In genomic region chr3:62410491-62410890, GRCm38 (mm10) we compare ENCODE assay signal across 30 mouse cellular contexts.
DNase-seq lines count a peak whose midpoint lies in the region; ATAC-seq and TF ChIP-seq lines count a peak whose summit lies in the region.
"Had no signal": no experiment of that assay in that cellular context is flagged by ENCODE, and none has a peak within 500 bp of the region (broad histone marks: within the 10 kb centered on the region; RNA-seq: fewer than 3 reads in every experiment).

No protein-coding gene starts in this region.

- H3K9me3 ChIP-seq in forebrain, embryonic 11.5 days (ENCODE audit: control insufficient read depth, low read length), result no peaks in the 10 kb centered on the region; the same call in 1 of the 2 replicates
- no peaks in the 10 kb centered on the region for H3K9me3 ChIP-seq in forebrain, postnatal 0 days (ENCODE audit: low read length)
- no peaks in the 10 kb centered on the region for H3K9me3 ChIP-seq in hindbrain, embryonic 14.5 days (ENCODE audit: control insufficient read depth, low read length)
- no peaks in the 10 kb centered on the region for H3K9me3 ChIP-seq in hindbrain, embryonic 10.5 days
- H3K9me3 ChIP-seq in neural tube, embryonic 11.5 days (ENCODE audit: control insufficient read depth, low read length), result no peaks in the 10 kb centered on the region
- H3K9me3 ChIP-seq: embryonic facial prominence, embryonic 12.5 days; heart, embryonic 12.5 days; neural tube, embryonic 13.5 days had no signal

- no peak overlapping the region for H3K4me2 ChIP-seq in forebrain, embryonic 11.5 days (ENCODE audit: low read depth, low read length, severe bottlenecking)
- H3K4me2 ChIP-seq in forebrain, postnatal 0 days (ENCODE audit: low read depth), result no peak overlapping the region
- no peak overlapping the region for H3K4me2 ChIP-seq in hindbrain, embryonic 14.5 days (replicated peaks)
- H3K4me2 ChIP-seq in neural tube, embryonic 11.5 days (ENCODE audit: low read depth), result no peak overlapping the region
- H3K4me2 ChIP-seq: embryonic facial prominence, embryonic 12.5 days; heart, embryonic 12.5 days; neural tube, embryonic 13.5 days had no signal

- no peaks in the 10 kb centered on the region for H3K27me3 ChIP-seq in forebrain, embryonic 11.5 days (ENCODE audit: control insufficient read depth, insufficient read depth, low read length)
- H3K27me3 ChIP-seq in forebrain, postnatal 0 days (ENCODE audit: insufficient read depth, low read length), result no peaks in the 10 kb centered on the region
- H3K27me3 ChIP-seq in hindbrain, embryonic 14.5 days (ENCODE audit: control insufficient read depth, insufficient read depth, low read length), result no peaks in the 10 kb centered on the region
- H3K27me3 ChIP-seq in hindbrain, embryonic 10.5 days (ENCODE audit: insufficient read depth, poor library complexity, severe bottlenecking), result no peaks in the 10 kb centered on the region
- H3K27me3 ChIP-seq in neural tube, embryonic 11.5 days (ENCODE audit: control insufficient read depth, insufficient read depth, low read length), result no peaks in the 10 kb centered on the region
- H3K27me3 ChIP-seq: CH12.LX; embryonic facial prominence, embryonic 12.5 days; heart, embryonic 12.5 days; neural tube, embryonic 13.5 days had no signal

- H3K36me3 ChIP-seq in forebrain, embryonic 11.5 days (ENCODE audit: control insufficient read depth, insufficient read depth, low read length), result no peaks in the 10 kb centered on the region
- H3K36me3 ChIP-seq in forebrain, postnatal 0 days (ENCODE audit: insufficient read depth), result no peaks in the 10 kb centered on the region
- no peaks in the 10 kb centered on the region for H3K36me3 ChIP-seq in hindbrain, embryonic 14.5 days (replicated peaks; ENCODE audit: control insufficient read depth, insufficient read depth)
- no peaks in the 10 kb centered on the region for H3K36me3 ChIP-seq in hindbrain, embryonic 10.5 days
- H3K36me3 ChIP-seq in neural tube, embryonic 11.5 days (ENCODE audit: control insufficient read depth, insufficient read depth, low read length), result no peaks in the 10 kb centered on the region
- H3K36me3 ChIP-seq: embryonic facial prominence, embryonic 12.5 days; heart, embryonic 12.5 days; neural tube, embryonic 13.5 days had no signal

- no peaks in the 10 kb centered on the region for H3K4me1 ChIP-seq in forebrain, embryonic 11.5 days (replicated peaks; ENCODE audit: control insufficient read depth, insufficient read depth, low read length)
- H3K4me1 ChIP-seq in forebrain, postnatal 0 days (ENCODE audit: insufficient read depth), result peaks cover 5% of the 10 kb centered on the region; the same call in 1 of the 2 replicates
- H3K4me1 ChIP-seq in hindbrain, embryonic 14.5 days (replicated peaks; ENCODE audit: control insufficient read depth, insufficient read depth, low read length), result no peaks in the 10 kb centered on the region
- peaks cover 23% of the 10 kb centered on the region for H3K4me1 ChIP-seq in hindbrain, embryonic 10.5 days (replicated peaks)
- no peaks in the 10 kb centered on the region for H3K4me1 ChIP-seq in neural tube, embryonic 11.5 days (ENCODE audit: control insufficient read depth, insufficient read depth, low read length)
- H3K4me1 ChIP-seq: embryonic facial prominence, embryonic 12.5 days had no signal

- TF ChIP-seq CTCF in forebrain, postnatal 0 days (IDR thresholded peaks at IDR 0.05; ENCODE audit: low read depth), result no peak

- 0 out of 2 replicates have a peak, but pooled peaks have one; percentile 23 for ATAC-seq in forebrain, embryonic 11.5 days (replicated peaks; ENCODE audit: low FRiP score)
- no peak for ATAC-seq in forebrain, postnatal 0 days
- ATAC-seq in hindbrain, embryonic 14.5 days (ENCODE audit: low FRiP score), result no peak
- ATAC-seq in neural tube, embryonic 11.5 days (ENCODE audit: insufficient read depth, low FRiP score, low TSS enrichment), result 0 out of 2 replicates have a peak, but pooled peaks have one; percentile 10
- ATAC-seq: intestine, postnatal 0 days had no signal

- no peak overlapping the region for H3K27ac ChIP-seq in forebrain, embryonic 11.5 days (ENCODE audit: low read depth, low read length)
- no peak overlapping the region for H3K27ac ChIP-seq in forebrain, postnatal 0 days (ENCODE audit: low read depth, low read length)
- H3K27ac ChIP-seq in hindbrain, embryonic 14.5 days, result peak overlapping the region; percentile 9; the same call in 1 of the 2 replicates
- no peak overlapping the region for H3K27ac ChIP-seq in hindbrain, embryonic 10.5 days
- H3K27ac ChIP-seq in neural tube, embryonic 11.5 days (ENCODE audit: low read depth, low read length), result no peak overlapping the region
- H3K27ac ChIP-seq: embryonic facial prominence, embryonic 12.5 days; heart, adult 2 months; liver, embryonic 14.5 days; neural tube, embryonic 13.5 days had no signal

- no peak overlapping the region for H3K9ac ChIP-seq in forebrain, embryonic 11.5 days (ENCODE audit: low read length)
- no peak overlapping the region for H3K9ac ChIP-seq in forebrain, postnatal 0 days
- H3K9ac ChIP-seq in hindbrain, embryonic 14.5 days, result no peak overlapping the region
- H3K9ac ChIP-seq in neural tube, embryonic 11.5 days (ENCODE audit: low read length), result no peak overlapping the region
- H3K9ac ChIP-seq: embryonic facial prominence, embryonic 12.5 days; heart, embryonic 12.5 days; liver, embryonic 14.5 days; neural tube, embryonic 13.5 days had no signal

- WGBS in forebrain, embryonic 11.5 days, result 55% methylated on average over 4 of the region's 4 CpGs
- 27% methylated on average over 4 of the region's 4 CpGs for WGBS in forebrain, postnatal 0 days
- WGBS in hindbrain, embryonic 14.5 days, result 35% methylated on average over 4 of the region's 4 CpGs
- WGBS in hindbrain, embryonic 10.5 days, result 57% methylated on average over 4 of the region's 4 CpGs
- 65% methylated on average over 4 of the region's 4 CpGs for WGBS in neural tube, embryonic 11.5 days

- DNase-seq in forebrain, embryonic 11.5 days (ENCODE audit: low spot score), result no peak
- no peak for DNase-seq in forebrain, postnatal 0 days
- DNase-seq in hindbrain, embryonic 14.5 days (ENCODE audit: low spot score), result no peak
- DNase-seq in hindbrain, embryonic 10.5 days (ENCODE audit: low spot score), result no peak
- DNase-seq in neural tube, embryonic 11.5 days (ENCODE audit: low spot score), result no peak
- no peak for DNase-seq in neural tube, embryonic 10.5 days (ENCODE audit: extremely low spot score, low spot score)
- DNase-seq in lung, postnatal 25 days (ENCODE audit: low spot score), result no peak
- no peak for DNase-seq in right cerebral cortex, postnatal 4 days
- DNase-seq: adrenal gland, adult 8-10 months; cerebellum, adult 11-12 months; cerebellum, adult 9-11 months; embryo, embryonic 11 days; heart, adult 2 months; heart, postnatal 4 days; kidney, adult 9 months; kidney, postnatal 10 days; layer of hippocampus, adult 9-11 months; liver; lung, adult 2 months; lung, postnatal 10 days; retina, postnatal 1 day; right cerebral cortex, postnatal 25 days; spleen, adult 18-20 months; thymus, postnatal 14 days had no signal

- no peak overlapping the region for H3K4me3 ChIP-seq in forebrain, embryonic 11.5 days (ENCODE audit: low read depth, low read length)
- H3K4me3 ChIP-seq in forebrain, postnatal 0 days (ENCODE audit: low read depth, low read length), result no peak overlapping the region
- no peak overlapping the region for H3K4me3 ChIP-seq in hindbrain, embryonic 14.5 days (replicated peaks; ENCODE audit: low read length)
- H3K4me3 ChIP-seq in hindbrain, embryonic 10.5 days, result no peak overlapping the region
- no peak overlapping the region for H3K4me3 ChIP-seq in neural tube, embryonic 11.5 days (ENCODE audit: low read depth, low read length)
- H3K4me3 ChIP-seq: embryonic facial prominence, embryonic 12.5 days; heart, adult 2 months; heart, embryonic 12.5 days; neural tube, embryonic 13.5 days had no signal

Comparison
In these comparisons a context has a peak if more than half of its experiments do, and no peak if none do; other contexts are left out.
1. ATAC-seq: peak in forebrain, embryonic 11.5 days (single experiment) and neural tube, embryonic 11.5 days (single experiment); none in forebrain, postnatal 0 days (single experiment) and hindbrain, embryonic 14.5 days (single experiment).